Mouse (Mus musculus) retina, postnatal 7 days (tissue): ENCODE measurements around the gene Speer4d.
"Not testable (repeated sequence)": the region's sequence is repeated elsewhere in the genome, so short reads cannot be mapped to it uniquely, and the experiment has no call there.

ENCODE experiments used
- DNase-seq: peaks from one replicate; pipeline ENCODE4 v3.0.0-alpha.2; 2012; ENCODE audit warnings: low read depth, low spot score

The Speer4d gene

DNA sequence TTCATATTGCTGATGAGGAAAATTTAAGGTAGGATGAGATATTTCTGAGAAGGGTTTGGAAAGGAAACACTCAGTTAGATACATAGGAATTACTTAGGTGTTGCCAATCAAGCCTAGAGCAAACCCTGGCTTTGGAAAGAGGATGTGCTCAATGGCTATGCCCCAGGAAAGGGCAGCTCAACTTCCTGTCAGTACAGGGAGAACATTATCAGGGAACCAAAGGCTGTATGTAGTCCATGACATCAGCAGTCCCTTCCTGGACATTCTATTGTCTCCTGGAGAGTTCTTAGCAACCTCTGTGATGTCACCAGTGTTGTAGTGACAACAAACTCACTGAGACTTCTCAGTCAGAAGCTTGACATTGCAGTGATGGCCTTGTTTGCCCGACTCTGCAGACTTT is at the start of gene Speer4d:
Gene Speer4d (plus strand): TSS at position 301 of the 400 bp plus-strand sequence.
- DNase-seq = not testable (repeated sequence)

DNA sequence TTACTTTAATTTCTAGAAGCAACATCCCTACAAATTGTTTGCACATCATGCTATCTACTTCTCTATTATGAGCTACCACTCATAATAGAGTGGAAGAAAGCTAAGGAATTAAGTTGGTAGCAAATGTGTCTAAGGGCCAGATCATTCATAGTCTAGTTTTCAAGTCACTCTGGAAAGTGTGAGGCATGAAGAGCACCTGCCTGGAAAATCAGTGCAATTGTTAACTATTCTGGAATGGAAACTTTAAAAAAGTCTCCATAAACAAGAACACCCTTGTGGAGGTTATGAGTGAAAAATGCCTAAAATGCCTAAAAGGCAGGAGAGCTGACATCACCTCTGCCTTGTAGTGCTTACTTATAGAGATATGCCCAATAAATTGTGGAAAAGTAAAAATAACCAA is 45.1 kb upstream of the Speer4d start:
- not testable (repeated sequence) for DNase-seq

DNA sequence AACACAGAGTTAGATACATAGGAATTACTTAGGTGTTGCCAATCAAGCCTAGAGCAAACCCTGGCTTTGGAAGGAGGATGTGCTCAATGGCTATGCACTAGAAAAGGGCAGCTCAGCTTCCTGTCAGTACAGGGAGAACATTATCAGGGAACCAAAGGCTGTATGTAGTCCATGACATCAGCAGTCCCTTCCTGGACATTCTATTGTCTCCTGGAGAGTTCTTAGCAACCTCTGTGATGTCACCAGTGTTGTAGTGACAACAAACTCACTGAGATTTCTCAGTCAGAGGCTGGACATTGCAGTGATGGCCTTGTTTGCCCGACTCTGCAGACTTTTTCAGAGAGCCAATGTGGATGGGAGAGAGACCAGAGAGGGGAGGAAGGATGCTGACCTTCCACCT is 41.8 kb upstream of the Speer4d start, which contains the start of gene Gm21083:
Gene Gm21083 (plus strand): TSS at position 301 of the 400 bp plus-strand sequence.
- DNase-seq = not testable (repeated sequence)

DNA sequence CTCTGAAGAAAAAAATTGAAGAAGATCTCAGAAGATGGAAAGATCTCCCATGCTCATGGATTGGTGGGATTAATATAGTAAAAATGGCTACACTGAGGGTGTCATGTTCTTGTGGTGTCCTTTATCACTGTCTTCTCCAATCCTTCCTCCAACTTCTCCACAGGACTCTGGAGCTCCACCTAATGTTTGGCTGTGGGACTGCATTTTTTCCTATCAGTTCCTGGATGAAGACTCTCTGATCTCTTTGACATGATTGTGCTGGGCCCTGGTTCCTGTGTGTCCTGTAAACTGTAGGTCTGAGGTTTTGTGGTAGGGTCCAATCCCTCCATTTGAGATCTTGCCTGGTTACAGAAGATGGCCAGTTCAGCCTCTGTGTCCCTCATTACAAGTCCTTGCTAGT is 32.5 kb upstream of the Speer4d start:
- not testable (repeated sequence) for DNase-seq

DNA sequence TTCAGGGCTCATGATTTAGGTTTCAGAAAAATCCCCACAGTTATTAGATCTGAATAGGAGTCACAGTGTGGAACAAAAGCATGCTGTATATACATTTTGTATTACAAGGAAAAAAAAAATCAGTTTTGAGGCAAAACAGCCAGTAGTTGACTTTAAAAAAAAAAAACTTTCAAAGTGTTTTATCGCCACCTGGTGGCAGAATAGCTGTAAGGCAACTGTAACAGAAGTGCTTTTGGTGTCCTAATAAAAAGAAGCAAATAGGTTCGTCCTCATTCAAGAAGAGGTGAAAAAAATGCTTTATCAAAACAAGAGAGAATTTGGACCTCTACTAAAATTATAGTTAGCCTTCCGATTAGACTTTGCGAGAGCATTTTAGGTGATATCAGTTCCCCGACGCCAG is 30.6 kb upstream of the Speer4d start:
- DNase-seq = peak; percentile 19

DNA sequence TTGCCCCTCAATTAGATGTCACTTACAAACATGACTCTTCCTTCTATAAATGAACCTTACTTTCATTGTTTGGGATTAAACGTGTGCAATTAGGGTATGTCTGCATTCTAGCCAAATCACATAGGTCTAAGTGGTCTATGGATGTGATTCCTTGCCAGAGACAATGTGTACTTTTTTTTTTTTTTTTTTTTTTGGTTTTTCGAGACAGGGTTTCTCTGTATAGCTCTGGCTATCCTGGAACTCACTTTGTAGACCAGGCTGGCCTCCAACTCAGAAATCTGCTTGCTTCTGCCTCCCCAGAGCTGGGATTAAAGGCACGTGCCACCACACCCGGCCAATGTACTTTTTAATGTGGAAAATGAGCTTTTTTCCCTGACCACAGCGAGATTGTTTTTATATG is 28.2 kb upstream of the Speer4d start:
- not testable (repeated sequence) for DNase-seq

DNA sequence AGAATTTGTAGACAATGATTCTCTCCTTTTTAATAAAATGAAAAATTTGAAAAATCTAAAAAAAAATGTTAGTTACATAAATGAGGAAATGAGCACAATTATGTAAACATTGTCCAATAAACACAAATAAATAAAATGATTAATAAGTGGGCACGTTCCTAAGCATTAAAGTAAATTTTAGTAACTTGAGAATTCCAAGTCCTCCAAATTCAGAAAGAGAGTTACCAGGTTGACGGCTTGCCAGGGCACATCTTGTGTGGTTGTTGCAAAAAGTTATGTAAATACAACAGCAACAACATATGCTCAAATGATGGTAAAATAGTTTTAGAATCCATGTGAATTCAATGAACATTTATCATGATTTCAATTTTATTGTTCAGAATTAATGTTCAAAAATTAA is 27.3 kb upstream of the Speer4d start:
- DNase-seq = not testable (repeated sequence)

DNA sequence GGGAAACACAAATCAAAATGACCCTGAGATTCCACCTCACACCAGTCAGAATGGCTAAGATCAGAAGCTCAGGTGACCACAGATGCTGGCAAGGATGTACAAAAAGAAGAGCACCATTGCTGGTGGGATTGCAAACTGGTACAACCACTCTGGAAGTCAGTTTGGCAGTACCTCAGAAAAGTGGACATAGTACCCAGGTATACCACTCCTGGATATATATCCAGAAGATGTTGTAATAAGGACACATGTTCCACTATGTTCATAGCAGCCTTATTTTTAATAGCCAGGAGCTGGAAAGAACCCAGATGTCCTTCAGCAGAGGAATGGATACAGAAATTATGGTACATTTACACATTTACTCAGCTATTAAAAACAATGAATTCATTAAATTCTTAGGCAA is 20.0 kb upstream of the Speer4d start:
- not testable (repeated sequence) for DNase-seq

DNA sequence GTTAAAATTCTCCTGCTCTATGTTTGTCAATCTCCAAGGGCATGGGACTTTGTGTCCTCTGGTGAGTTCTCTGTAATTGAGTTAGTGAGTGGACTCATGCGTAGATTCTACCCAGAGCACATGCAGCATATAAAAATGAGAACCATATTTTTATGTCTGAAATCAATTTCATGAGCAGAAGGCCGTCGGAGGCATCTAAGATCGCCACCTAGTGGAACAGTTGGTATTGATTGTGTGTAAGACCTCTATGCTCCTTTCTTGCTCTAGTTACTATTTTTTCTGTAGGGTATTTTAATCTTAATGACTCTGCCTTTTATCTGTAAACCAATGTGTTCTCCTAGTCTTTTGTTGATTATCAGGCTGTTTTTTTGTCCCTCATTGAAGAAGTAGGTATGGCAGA is 18.5 kb upstream of the Speer4d start:
- not testable (repeated sequence) for DNase-seq

DNA sequence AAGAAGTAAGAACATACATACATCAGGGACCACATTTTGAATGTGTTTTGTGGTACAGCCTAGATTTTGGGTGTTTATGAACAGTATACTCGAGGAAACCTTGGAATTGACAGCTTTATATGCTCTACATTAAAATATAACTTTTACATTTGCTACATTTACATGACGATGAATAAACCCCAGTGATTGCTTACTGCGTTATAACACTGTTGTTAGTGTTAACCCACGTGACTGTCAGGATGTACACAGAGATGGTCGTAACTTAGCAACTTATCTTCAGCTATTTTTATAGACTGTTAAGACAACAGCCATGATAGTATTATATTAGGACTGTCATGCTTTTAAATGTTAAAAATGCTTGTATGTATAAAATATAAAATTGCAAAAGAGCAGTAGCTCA is 17.4 kb upstream of the Speer4d start:
- not testable (repeated sequence) for DNase-seq

DNA sequence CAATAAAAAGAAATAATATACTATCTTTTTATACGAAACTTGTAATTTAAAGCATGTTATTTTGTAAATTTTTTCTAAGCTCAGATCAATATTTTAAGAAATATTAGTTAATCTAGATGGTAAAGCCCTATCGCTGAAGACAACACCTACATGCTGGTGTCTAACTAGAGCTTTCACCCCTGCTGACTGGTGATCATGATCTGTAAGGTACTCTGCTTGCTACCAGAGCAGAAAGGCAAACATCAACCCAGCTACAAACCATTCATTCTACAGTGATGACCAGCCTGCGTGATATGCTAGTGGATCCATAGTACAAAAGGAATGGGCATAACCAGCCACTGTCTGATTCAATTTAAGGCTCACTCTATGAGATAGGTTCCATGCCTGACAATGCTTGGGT is 16.9 kb upstream of the Speer4d start:
- DNase-seq = not testable (repeated sequence)

DNA sequence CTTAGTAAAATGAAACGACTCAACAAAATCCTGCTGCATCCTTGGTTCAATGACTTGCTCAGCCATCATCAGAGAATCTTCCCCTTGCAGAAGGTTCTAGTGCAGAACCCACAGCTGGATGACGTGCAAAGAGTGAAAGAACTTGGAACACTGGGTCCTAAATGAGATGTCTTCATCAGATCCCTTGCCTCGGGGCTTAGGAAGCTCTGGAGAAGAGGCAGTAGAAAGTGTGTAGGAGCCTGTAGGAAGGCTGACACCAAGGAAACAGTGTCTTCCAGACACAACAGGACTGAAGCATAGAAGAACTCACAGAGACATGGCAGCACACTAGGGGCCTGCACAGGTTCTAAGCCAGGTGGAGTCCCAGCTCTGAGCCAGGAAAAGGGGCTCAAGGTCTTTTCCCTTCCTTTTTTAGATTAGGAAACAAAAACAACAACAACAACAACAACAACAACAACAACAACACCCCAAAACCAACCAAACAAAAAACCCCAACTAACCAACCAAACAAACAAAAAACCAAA is 16.4 kb upstream of the Speer4d start:
- not testable (repeated sequence) for DNase-seq

DNA sequence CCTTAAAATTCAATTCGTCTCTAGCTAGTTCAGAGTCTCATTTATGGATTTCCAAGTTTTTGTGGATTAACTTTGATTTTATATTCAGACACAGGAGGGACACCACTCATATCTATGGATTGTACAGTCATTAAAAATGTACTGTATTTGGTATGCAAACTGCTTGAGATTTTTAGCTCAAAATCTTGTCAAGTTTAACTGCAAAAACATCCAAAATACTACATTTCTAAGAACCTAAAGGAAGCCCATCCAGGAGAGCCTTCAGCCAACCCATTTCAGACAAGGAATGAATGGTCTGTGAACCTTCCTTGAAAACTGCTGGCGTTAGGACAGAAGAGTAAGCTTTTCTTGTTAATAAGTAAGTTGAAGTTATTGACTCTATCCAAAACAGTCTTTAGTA is 15.9 kb upstream of the Speer4d start:
- DNase-seq = not testable (repeated sequence)

DNA sequence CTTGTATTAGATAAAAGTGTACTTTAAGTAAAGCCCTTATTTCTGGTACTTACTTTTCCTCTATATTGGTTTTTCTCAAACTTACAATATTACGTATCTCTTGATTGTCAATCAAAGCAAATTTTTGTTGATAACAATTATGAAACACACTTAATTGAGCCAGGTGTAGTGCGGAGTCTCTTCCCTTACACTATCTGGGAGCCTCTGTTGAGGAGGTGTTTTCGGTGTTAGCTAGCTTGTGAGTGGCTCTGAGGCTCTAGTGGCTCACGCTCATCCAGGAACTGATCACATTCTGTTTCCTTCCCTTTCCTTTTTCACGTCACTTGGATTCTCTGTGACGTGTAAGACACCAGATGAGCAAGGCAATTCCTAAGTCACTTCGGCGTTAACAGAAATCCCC is 15.3 kb upstream of the Speer4d start:
- not testable (repeated sequence) for DNase-seq

DNA sequence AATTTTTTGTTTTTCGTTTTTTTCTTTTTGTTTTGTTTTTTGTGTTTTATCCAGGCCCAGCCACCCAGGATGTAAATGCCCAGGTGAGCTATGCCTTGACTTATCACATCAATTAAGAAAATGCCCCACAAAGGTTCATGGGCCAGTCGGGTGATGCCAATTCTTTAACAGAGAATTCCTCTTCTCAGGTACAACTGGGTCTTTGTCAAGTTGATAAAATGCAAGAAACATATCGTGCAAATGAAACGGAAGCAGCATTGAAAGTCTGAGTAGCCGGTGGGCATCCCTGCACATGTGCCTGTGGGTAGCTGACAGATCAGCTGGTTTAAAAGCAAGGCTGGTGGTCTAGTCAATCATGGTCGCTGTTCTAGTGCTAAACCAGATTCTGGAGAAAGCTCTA is 12.2 kb upstream of the Speer4d start:
- DNase-seq = not testable (repeated sequence)

DNA sequence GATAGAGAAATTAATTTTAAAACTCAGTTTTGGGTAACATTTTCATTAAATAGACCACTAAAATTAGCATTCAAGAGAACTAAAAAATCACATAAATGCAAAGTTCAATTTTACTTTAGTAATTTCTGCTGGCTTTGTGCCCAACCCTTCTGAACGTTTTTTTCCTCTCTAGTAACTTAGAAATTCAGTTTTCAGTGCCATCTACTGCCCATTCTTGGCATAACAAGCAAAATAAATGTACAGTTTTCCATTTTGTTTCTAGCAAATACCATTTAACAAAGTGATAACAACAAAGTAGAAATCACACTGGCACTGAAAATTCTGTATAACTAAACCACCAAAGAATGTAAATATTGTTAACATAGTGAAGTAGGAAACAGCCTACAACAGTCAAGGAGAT is 8.2 kb upstream of the Speer4d start:
- DNase-seq = not testable (repeated sequence)

DNA sequence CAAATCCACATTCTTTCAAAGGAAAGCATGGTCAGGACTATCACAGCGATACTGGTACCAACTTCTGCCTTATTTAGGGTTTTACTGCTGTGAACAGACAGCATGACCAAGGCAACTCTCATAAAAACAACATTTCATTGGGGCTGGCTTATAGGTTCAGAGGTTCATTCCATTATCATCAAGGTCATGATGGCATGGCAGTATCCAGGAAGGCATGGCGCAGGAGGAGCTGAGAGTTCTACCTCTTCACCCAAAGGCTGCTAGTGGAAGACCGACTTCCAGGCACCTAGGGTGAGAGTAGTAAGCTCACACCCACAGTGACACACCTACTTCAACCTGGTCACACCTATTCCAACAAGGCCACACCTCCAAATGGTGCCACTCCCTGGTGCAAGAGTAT is 2.7 kb upstream of the Speer4d start:
- DNase-seq = not testable (repeated sequence)

DNA sequence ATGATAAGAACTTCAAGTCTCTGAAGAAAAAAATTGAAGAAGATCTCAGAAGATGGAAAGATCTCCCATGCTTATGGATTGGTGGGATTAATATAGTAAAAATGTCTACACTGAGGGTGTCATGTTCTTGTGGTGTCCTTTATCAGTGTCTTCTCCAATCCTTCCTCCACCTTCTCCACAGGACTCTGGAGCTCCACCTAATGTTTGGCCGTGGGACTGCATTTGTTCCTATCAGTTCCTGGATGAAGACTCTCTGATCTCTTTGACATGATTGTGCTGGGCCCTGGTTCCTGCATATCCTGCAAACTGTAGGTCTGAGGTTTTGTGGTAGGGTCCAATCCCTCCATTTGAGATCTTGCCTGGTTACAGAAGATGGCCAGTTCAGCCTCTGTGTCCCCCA is 9.3 kb downstream of the Speer4d start:
- DNase-seq = not testable (repeated sequence)

DNA sequence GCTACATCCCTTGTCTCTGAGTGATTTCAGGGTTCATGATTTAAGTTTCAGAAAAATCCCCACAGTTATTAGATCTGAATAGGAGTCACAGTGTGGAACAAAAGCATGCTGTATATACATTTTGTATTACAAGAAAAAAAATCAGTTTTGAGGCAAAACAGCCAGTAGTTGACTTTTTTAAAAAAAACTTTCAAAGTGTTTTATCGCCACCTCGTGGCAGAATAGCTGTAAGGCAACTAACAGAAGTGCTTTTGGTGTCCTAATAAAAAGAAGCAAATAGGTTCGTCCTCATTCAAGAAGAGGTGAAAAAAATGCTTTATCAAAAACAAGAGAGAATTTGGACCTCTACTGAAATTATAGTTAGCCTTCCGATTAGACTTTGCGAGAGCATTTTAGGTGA is 11.2 kb downstream of the Speer4d start:
- DNase-seq = not testable (repeated sequence)

DNA sequence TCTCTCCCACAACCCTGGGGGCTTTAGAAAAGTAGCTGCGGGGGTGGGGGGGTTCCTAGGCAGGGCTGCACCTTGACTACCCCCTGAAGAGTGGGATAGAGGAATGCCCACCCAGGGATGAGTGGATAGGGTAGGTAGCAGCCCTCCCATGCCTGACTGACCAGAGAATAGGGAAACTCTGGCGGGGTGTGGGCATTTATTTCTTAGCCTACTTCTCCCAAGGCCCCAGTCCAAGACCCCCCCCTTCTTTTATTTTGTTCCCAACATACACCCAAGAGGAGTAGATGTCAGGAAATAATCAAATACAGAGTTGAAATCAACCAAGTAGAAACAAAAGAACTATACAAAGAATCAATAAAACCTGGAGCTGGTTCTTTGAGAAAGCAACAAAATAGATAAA is 18.8 kb downstream of the Speer4d start:
- DNase-seq = not testable (repeated sequence)

DNA sequence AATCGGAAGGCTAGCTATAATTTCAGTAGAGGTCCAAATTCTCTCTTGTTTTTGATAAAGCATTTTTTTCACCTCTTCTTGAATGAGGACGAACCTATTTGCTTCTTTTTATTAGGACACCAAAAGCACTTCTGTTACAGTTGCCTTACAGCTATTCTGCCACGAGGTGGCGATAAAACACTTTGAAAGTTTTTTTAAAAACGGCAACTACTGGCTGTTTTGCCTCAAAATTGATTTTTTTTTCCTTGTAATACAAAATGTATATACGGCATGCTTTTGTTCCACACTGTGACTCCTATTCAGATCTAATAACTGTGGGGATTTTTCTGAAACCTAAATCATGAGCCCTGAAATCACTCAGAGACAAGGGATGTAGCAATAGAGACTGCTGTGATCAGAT is 26.8 kb downstream of the Speer4d start:
- DNase-seq = not testable (repeated sequence)

DNA sequence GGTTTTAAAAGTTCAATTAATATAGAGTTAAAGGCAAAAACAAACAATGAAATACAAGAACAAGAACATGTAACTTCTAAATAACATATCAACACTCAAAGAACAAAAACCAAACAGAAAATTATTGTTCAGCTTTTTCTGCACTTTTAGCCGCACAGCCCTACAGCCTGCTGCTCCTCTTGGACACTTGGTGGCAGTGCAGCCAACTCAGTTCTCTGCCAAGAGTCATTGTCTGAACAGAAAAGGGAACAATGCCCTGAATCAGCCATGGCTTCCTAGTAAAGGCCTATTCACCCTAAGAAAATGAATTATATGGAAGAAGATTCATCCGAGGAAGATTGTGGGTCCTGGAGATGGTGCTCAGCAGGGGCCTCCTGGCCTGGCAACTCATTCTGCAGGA is 33.5 kb downstream of the Speer4d start:
- not testable (repeated sequence) for DNase-seq

DNA sequence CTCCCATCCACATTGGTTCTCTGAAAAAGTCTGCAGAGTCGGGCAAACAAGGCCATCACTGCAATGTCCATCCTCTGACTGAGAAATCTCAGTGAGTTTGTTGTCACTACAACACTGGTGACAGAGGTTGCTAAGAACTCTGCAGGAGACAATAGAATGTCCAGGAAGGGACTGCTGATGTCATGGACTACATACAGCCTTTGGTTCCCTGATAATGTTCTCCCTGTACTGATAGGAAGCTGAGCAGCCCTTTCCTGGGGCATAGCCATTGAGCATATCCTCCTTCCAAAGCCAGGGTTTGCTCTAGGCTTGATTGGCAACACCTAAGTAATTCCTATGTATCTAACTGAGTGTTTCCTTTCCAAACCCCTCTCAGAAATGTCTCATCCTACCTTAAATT is 38.1 kb downstream of the Speer4d start, which contains the start of gene 4930572O03Rik:
Gene 4930572O03Rik (minus strand): TSS at position 101 of the 400 bp plus-strand sequence.
- not testable (repeated sequence) for DNase-seq

DNA sequence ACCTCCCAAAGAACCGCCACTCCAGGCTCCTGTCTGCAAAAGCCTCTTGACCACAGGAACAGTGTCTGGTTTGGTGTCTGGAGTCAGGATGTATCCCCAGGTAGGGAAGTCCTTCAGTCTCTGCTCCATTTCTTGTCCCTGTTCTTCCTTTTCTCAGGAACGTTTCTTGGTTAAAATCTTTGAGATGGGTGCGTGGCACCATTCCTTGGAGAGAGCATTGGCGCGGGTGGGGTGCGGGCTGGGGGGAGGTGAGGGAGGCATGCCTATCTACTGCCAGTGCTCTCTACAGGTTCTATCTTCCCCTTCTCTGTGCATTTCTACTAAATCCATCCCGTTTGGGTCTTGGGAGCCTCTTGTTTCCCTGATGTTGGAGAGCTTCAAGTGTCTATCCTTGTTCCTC is 45.0 kb downstream of the Speer4d start:
- DNase-seq = not testable (repeated sequence)
